Mouse (Mus musculus) kidney, embryonic 15.5 days (tissue): ENCODE measurements around the gene Tnr. TPM values are rescaled to one million over a fixed set of nuclear protein-coding genes. Genes with fewer than 3 reads are reported as not detected.

ENCODE experiments used
- ATAC-seq: fragments of 200-750 bp; cut with Nextera tagmentation; replicated peaks from 2 replicates; pipeline ENCODE4 v1.8.0; 2017; ENCODE audit warnings: moderate TSS enrichment; ENCODE audit not compliant: low FRiP score
- H3K27ac ChIP-seq: fragments of 300-500 bp; sonication (generic); 2 replicates; pipeline ENCODE4 v1.5.1; 2015; ENCODE audit warnings: mild to moderate bottlenecking, inconsistent platforms
- H3K27me3 ChIP-seq: fragments of 300-500 bp; sonication (generic); 2 replicates; pipeline ENCODE4 v1.6.1; 2015; ENCODE audit warnings: inconsistent platforms
- H3K36me3 ChIP-seq: fragments of 300-500 bp; sonication (generic); 2 replicates; pipeline ENCODE4 v1.6.1; 2015; ENCODE audit warnings: inconsistent platforms
- H3K4me1 ChIP-seq: fragments of 300-500 bp; sonication (generic); 2 replicates; pipeline ENCODE4 v1.6.1; 2015; ENCODE audit warnings: inconsistent platforms
- H3K4me2 ChIP-seq: fragments of 300-500 bp; sonication (generic); 2 replicates; pipeline ENCODE4 v1.6.1; 2015; ENCODE audit warnings: moderate library complexity, mild to moderate bottlenecking, inconsistent platforms
- H3K4me3 ChIP-seq: fragments of 300-500 bp; sonication (generic); replicated peaks from 2 replicates; pipeline ENCODE4 v1.5.1; 2015; ENCODE audit warnings: mild to moderate bottlenecking, inconsistent platforms
- H3K9ac ChIP-seq: fragments of 300-500 bp; sonication (generic); 2 replicates; pipeline ENCODE4 v1.6.1; 2015; ENCODE audit warnings: mild to moderate bottlenecking, inconsistent platforms
- H3K9me3 ChIP-seq: fragments of 300-500 bp; sonication (generic); replicated peaks from 2 replicates; pipeline ENCODE4 v1.6.1; 2016; ENCODE audit warnings: inconsistent platforms
- WGBS: fragments of 180-500 bp; shearing (Covaris S2); methylation state at CpG from one replicate; pipeline ENCODE4 v1.1.7; 2015; ENCODE audit warnings: mixed read lengths; 5-methylcytosine and 5-hydroxymethylcytosine counted together
- polyA plus RNA-seq: library from polyadenylated mRNA; unstranded; fragments of >200 nt; fragmentation: Nextera tagmentation; extraction: Ambion mirVana; gene quantifications from 2 replicates; pipeline ENCODE4 v1.2.1, GENCODE M21; 2015

Tnr gene
- polyA plus RNA-seq, 1 experiment from 2014 or later: not detected

DNA sequence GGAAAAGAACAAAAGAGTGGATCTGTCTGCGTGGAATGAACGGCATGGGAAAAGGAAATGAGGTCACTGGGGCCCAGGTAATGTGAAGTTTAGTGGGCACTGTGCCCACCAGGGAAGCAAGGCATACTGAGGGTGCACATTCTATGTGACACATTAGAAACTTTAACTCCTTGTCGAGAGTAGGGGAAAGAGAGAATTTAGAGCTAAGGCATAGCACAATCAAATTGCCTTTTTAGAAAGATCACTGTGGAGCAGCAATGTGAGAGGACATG lies 218.4 kb downstream of the Tnr start:
- Histone ChIP-seq H3K9ac (no peak overlapping the region), H3K4me1 (peaks cover 13% of the 10 kb centered on the region), H3K9me3 (no peaks in the 10 kb centered on the region), H3K36me3 (no peaks in the 10 kb centered on the region), H3K4me2 (no peak overlapping the region), H3K4me3 (no peak overlapping the region), H3K27me3 (no peaks in the 10 kb centered on the region), H3K27ac (no peak overlapping the region)
- WGBS: 50% methylated on average over 3 of the region's 3 CpGs
- ATAC-seq: no peak

- Histone ChIP-seq H3K4me1 (peaks cover 16% of the 10 kb centered on the region), H3K9me3 (no peaks in the 10 kb centered on the region), H3K9ac (no peak overlapping the region), H3K27me3 (no peaks in the 10 kb centered on the region), H3K4me3 (no peak overlapping the region), H3K4me2 (no peak overlapping the region), H3K27ac (no peak overlapping the region), H3K36me3 (no peaks in the 10 kb centered on the region)
- ATAC-seq: no peak
- WGBS: 90% methylated on average over 2 of the region's 2 CpGs
These were observed 220.2 kb downstream of the Tnr start for GRCm38 (mm10) chr1:159743744-159744253.

DNA sequence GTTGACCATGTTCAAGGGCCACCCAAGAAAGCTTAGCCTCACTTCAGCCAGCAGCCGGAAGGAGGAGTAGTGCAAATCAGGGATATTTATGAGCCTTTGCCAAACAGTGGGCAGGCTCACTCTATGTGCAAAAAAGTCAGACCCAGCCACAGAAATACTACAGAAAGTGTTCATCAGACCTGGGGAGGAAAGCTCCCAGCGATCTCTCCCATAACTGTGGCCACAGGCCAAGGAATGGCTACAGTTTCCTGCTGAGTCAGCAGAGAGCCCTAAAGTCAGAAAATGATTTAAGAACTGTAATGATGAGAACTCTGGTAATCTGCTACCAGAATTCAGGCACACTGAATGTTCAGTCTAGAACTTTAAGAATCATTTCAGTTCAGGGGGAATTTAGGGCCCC lies 221.7 kb downstream of the Tnr start:
- Histone ChIP-seq H3K4me2 (no peak overlapping the region), H3K36me3 (no peaks in the 10 kb centered on the region), H3K4me3 (no peak overlapping the region), H3K27me3 (no peaks in the 10 kb centered on the region), H3K9me3 (no peaks in the 10 kb centered on the region), H3K9ac (no peak overlapping the region), H3K27ac (no peak overlapping the region), H3K4me1 (peaks cover 16% of the 10 kb centered on the region)
- no peak for ATAC-seq
- whole genome bisulfite sequencing: 28% methylated on average over 2 of the region's 2 CpGs

GRCm38 (mm10) chr1:159747969-159748368 lies 224.4 kb downstream of the Tnr start:
- H3K9me3 ChIP-seq: no peaks in the 10 kb centered on the region
- peak; percentile 75 for ATAC-seq
- no peak overlapping the region for H3K9ac ChIP-seq
- no peak overlapping the region for H3K4me3 ChIP-seq
- H3K36me3 ChIP-seq: no peaks in the 10 kb centered on the region
- no peak overlapping the region for H3K27ac ChIP-seq
- peaks cover 7% of the 10 kb centered on the region; the same call in 1 of the 2 replicates for H3K4me1 ChIP-seq
- no peaks in the 10 kb centered on the region for H3K27me3 ChIP-seq
- H3K4me2 ChIP-seq: no peak overlapping the region
- WGBS: 51% methylated on average over 7 of the region's 7 CpGs

- Histone ChIP-seq H3K4me3 (no peak overlapping the region), H3K27ac (no peak overlapping the region), H3K36me3 (no peaks in the 10 kb centered on the region), H3K4me1 (0 out of 2 replicates have a peak, but pooled peaks cover 3% of the 10 kb centered on the region), H3K9me3 (no peaks in the 10 kb centered on the region), H3K4me2 (no peak overlapping the region), H3K27me3 (no peaks in the 10 kb centered on the region), H3K9ac (no peak overlapping the region)
- WGBS: 80% methylated on average over 5 of the region's 5 CpGs
- no peak for ATAC-seq
These were observed 226.8 kb downstream of the Tnr start for GRCm38 (mm10) chr1:159750411-159750810.

GRCm38 (mm10) chr1:159750876-159751275 lies 227.3 kb downstream of the Tnr start:
- H3K27ac ChIP-seq: no peak overlapping the region
- H3K27me3 ChIP-seq: no peaks in the 10 kb centered on the region
- H3K4me3 ChIP-seq: no peak overlapping the region
- no peak overlapping the region for H3K9ac ChIP-seq
- H3K36me3 ChIP-seq: no peaks in the 10 kb centered on the region
- no peak overlapping the region for H3K4me2 ChIP-seq
- H3K4me1 ChIP-seq: 0 out of 2 replicates have a peak, but pooled peaks cover 3% of the 10 kb centered on the region
- H3K9me3 ChIP-seq: no peaks in the 10 kb centered on the region
- no peak for ATAC-seq
- 45% methylated on average over 6 of the region's 6 CpGs for WGBS

DNA sequence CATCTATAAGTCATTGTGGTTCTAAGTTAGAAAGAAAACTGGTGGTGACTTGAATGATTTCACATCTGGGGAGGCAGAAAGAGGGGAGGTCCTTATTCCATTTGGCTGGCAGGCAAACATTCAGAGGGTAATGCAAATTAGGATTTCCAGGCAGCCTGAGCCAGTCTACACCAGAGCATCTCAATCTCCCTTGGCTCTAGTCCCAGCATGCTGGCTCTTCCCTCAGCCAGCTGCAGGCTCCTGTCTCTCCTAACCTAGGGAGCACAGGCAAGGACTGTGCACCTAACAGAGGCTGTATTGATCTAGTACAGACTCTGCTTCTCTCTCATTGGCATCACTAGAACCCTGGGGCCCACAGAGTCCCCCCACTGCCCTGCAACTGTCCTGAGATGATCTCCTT lies 237.4 kb downstream of the Tnr start:
- Histone ChIP-seq H3K9me3 (no peaks in the 10 kb centered on the region), H3K36me3 (no peaks in the 10 kb centered on the region)
- ATAC-seq: no peak

DNA sequence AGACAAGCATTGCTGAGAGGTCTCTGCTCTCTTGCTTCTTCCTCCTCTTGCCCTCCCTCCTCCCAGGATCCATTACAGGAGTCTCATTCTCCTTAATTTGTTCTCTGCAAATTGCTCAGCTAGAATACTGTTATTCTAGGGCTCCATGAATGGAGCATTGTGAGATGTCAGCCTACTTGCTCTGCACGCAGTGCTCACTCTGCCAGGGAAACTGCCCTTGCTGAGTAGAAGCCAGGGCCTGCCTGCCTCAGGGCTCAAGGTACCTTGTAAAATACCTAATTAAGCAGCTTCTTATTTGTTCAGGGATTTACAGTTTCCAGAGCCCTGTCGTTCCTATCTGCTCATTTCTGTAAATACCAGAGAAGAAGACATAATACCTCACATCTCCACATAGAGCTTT lies 240.3 kb downstream of the Tnr start:
- ATAC-seq: no peak
- Histone ChIP-seq H3K4me2 (no peak overlapping the region), H3K36me3 (no peaks in the 10 kb centered on the region), H3K4me1 (no peaks in the 10 kb centered on the region), H3K27ac (no peak overlapping the region), H3K9ac (no peak overlapping the region), H3K4me3 (no peak overlapping the region), H3K27me3 (peaks cover 14% of the 10 kb centered on the region; the same call in 1 of the 2 replicates), H3K9me3 (no peaks in the 10 kb centered on the region)
- WGBS: 78% methylated on average over 2 of the region's 2 CpGs

More for the DNA sequence above, 237.4 kb downstream of the Tnr start:
- no peak overlapping the region for H3K27ac ChIP-seq
- H3K27me3 ChIP-seq: peaks cover 10% of the 10 kb centered on the region; the same call in 1 of the 2 replicates
- H3K4me3 ChIP-seq: no peak overlapping the region
- H3K9ac ChIP-seq: no peak overlapping the region
- H3K4me2 ChIP-seq: no peak overlapping the region
- H3K4me1 ChIP-seq: no peaks in the 10 kb centered on the region

DNA sequence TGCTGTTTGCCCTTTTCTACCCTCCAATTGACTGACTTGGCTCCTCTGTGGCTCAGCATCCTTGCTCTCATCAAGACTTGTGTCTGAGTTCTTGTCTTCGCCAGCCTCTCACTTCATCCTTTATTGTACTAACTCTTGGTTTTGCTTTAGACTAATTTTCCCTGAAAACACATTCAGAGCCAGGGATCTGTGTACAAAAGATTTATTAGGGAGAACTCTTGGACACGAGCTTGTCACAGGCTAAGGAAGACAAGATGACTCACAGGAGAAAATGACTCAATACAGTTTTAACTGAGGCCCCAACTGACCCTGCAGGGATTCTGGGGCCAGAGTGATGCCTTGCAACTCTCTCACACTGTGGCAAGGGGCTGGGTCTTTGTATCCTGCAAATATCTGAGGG lies 241.3 kb downstream of the Tnr start:
- Histone ChIP-seq H3K4me2 (no peak overlapping the region), H3K9ac (no peak overlapping the region), H3K4me3 (no peak overlapping the region), H3K9me3 (no peaks in the 10 kb centered on the region), H3K36me3 (no peaks in the 10 kb centered on the region), H3K4me1 (no peaks in the 10 kb centered on the region), H3K27me3 (peaks cover 14% of the 10 kb centered on the region; the same call in 1 of the 2 replicates), H3K27ac (no peak overlapping the region)
- 59% methylated on average over 2 of the region's 2 CpGs for WGBS
- no peak for ATAC-seq

- ATAC-seq: no peak
- H3K4me3 ChIP-seq: no peak overlapping the region
- 0 out of 2 replicates have a peak, but pooled peaks cover 20% of the 10 kb centered on the region for H3K27me3 ChIP-seq
- H3K36me3 ChIP-seq: no peaks in the 10 kb centered on the region
- H3K4me2 ChIP-seq: no peak overlapping the region
- H3K9ac ChIP-seq: no peak overlapping the region
- H3K27ac ChIP-seq: no peak overlapping the region
- H3K4me1 ChIP-seq: no peaks in the 10 kb centered on the region
- WGBS: 69% methylated on average over 6 of the region's 6 CpGs
- no peaks in the 10 kb centered on the region for H3K9me3 ChIP-seq
These were observed 246.4 kb downstream of the Tnr start for GRCm38 (mm10) chr1:159769948-159770347.

DNA sequence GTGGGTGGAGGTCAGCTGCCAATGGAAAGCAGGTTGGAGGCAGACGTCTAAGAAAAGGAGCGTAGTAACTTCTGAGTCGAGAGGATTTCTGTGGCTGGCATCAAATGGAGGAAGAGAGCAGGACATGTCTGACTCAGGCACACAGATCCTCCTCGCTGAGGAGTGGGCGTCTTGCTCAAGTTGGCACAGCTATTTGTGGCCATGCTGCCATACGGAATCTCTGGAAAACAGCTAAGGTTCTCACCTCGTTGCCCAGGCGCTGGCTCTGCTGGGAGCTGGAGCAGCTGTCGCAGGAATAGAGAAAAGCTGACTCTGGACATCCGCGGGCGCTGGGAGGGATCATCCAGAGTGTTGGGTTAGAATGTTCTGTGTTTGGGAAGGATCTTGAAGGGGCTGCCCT lies 250.1 kb downstream of the Tnr start:
- no peak for ATAC-seq
- Histone ChIP-seq H3K9ac (no peak overlapping the region), H3K9me3 (no peaks in the 10 kb centered on the region), H3K27me3 (0 out of 2 replicates have a peak, but pooled peaks cover 16% of the 10 kb centered on the region), H3K4me3 (no peak overlapping the region), H3K27ac (no peak overlapping the region), H3K36me3 (no peaks in the 10 kb centered on the region), H3K4me2 (no peak overlapping the region), H3K4me1 (no peaks in the 10 kb centered on the region)
- 77% methylated on average over 12 of the region's 12 CpGs for WGBS

- Histone ChIP-seq H3K4me2 (no peak overlapping the region), H3K4me1 (no peaks in the 10 kb centered on the region), H3K27me3 (0 out of 2 replicates have a peak, but pooled peaks cover 16% of the 10 kb centered on the region), H3K4me3 (no peak overlapping the region), H3K36me3 (no peaks in the 10 kb centered on the region), H3K9me3 (no peaks in the 10 kb centered on the region), H3K27ac (no peak overlapping the region), H3K9ac (no peak overlapping the region)
- WGBS: 75% methylated on average over 3 of the region's 3 CpGs
- ATAC-seq: no peak
These were observed 251.6 kb downstream of the Tnr start for GRCm38 (mm10) chr1:159775168-159775567.

- no peak overlapping the region for H3K27ac ChIP-seq
- H3K4me1 ChIP-seq: no peaks in the 10 kb centered on the region
- H3K4me2 ChIP-seq: no peak overlapping the region
- H3K27me3 ChIP-seq: 0 out of 2 replicates have a peak, but pooled peaks cover 11% of the 10 kb centered on the region
- H3K9me3 ChIP-seq: no peaks in the 10 kb centered on the region
- H3K36me3 ChIP-seq: no peaks in the 10 kb centered on the region
- H3K9ac ChIP-seq: no peak overlapping the region
- H3K4me3 ChIP-seq: no peak overlapping the region
- WGBS: 66% methylated on average over 3 of the region's 3 CpGs
- no peak for ATAC-seq
These were observed 253.5 kb downstream of the Tnr start for GRCm38 (mm10) chr1:159777107-159777506.
